Mouse (Mus musculus): ENCODE measurements at regions not wholly inside any gene's neighbourhood (a gene's known extent, or its start where the extent isn't known, plus 50 kb on each side); places are given as distances from the start of the nearest gene placed in this dataset.
A peak's percentile ranks its signal among the peaks of the same experiment; 100 is the strongest.

GRCm38 (mm10) chr6:118311081-118311480, 108.2 kb downstream of the Bms1 start:
- Histone ChIP-seq H3K9me3 (ENCODE audit: control insufficient read depth, low read length) (no peaks in the 10 kb centered on the region), H3K4me2 (ENCODE audit: low read depth, low read length) (no peak overlapping the region), H3K27ac (ENCODE audit: low read length) (no peak overlapping the region), H3K27me3 (replicated peaks; ENCODE audit: control insufficient read depth, insufficient read depth, low read length) (no peaks in the 10 kb centered on the region), H3K36me3 (ENCODE audit: control insufficient read depth, insufficient read depth, low read length) (no peaks in the 10 kb centered on the region), H3K4me1 (ENCODE audit: control insufficient read depth, insufficient read depth, low read length) (no peaks in the 10 kb centered on the region), H3K4me3 (ENCODE audit: low read length) (no peak overlapping the region), H3K9ac (ENCODE audit: low read depth, low read length) (no peak overlapping the region)
- no peak for ATAC-seq
- 82% methylated on average over 9 of the region's 9 CpGs for WGBS

DNA sequence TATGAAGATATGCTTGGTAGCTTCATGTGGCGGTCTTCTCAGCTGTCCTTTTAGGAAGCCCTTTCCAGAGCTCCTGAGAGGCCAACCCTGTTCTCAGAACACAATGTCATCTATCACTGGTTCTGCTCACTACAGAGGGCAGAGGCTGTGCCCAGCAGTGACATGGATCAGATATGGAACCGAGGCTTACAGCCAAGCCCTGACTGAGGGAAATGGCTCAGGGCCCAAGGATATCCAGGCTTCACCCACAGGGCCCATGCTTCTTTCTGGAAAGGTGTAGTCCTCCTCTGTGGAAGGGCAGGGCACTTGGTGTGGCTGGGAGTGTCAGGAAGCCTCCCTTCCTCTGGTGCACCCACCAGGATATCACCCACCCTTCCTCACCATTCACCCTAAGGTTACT, 109.4 kb downstream of the Bms1 start:
- H3K27me3 ChIP-seq (replicated peaks; ENCODE audit: control insufficient read depth, insufficient read depth, low read length) = no peaks in the 10 kb centered on the region
- no peak overlapping the region for H3K4me2 ChIP-seq (ENCODE audit: low read depth, low read length)
- H3K4me1 ChIP-seq (ENCODE audit: control insufficient read depth, insufficient read depth, low read length) = no peaks in the 10 kb centered on the region
- H3K9me3 ChIP-seq (ENCODE audit: control insufficient read depth, low read length) = no peaks in the 10 kb centered on the region
- no peaks in the 10 kb centered on the region for H3K36me3 ChIP-seq (ENCODE audit: control insufficient read depth, insufficient read depth, low read length)
- WGBS = 71% methylated on average over 2 of the region's 2 CpGs
- H3K27ac ChIP-seq (ENCODE audit: low read length) = no peak overlapping the region
- ATAC-seq = no peak
- no peak overlapping the region for H3K9ac ChIP-seq (ENCODE audit: low read depth, low read length)
- H3K4me3 ChIP-seq (ENCODE audit: low read length) = no peak overlapping the region

- no peaks in the 10 kb centered on the region for H3K4me1 ChIP-seq (ENCODE audit: control insufficient read depth, insufficient read depth, low read length)
- no peaks in the 10 kb centered on the region for H3K9me3 ChIP-seq (ENCODE audit: control insufficient read depth, low read length)
- no peak overlapping the region for H3K4me3 ChIP-seq (ENCODE audit: low read length)
- no peak overlapping the region for H3K27ac ChIP-seq (ENCODE audit: low read length)
- no peaks in the 10 kb centered on the region for H3K36me3 ChIP-seq (ENCODE audit: control insufficient read depth, insufficient read depth, low read length)
- H3K27me3 ChIP-seq (replicated peaks; ENCODE audit: control insufficient read depth, insufficient read depth, low read length) = no peaks in the 10 kb centered on the region
- no peak overlapping the region for H3K9ac ChIP-seq (ENCODE audit: low read depth, low read length)
- no peak overlapping the region for H3K4me2 ChIP-seq (ENCODE audit: low read depth, low read length)
- ATAC-seq = no peak
- WGBS = 69% methylated on average over 3 of the region's 3 CpGs
These were observed 110.7 kb downstream of the Bms1 start for GRCm38 (mm10) chr6:118308586-118308985.

DNA sequence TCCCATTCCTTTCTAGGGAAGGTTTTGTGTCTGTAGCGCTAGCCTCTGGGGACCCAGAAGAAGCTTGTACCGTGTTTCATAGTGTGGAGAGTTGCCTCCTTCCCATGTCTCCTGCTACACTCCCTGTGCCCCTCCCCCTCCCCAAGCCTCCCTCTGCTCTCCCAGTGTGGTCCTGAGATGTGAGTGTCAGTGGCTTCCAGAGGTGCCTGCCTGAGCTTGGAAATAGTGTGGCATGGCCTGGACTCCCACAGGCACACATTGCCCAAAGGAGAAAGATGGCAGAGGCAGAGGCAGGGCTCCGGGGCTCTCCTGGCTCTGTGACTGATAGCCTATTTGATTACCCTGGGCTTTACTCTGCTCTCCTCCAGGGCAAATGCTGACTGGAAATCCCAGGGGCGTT, 110.0 kb upstream of the Ret start:
- no peaks in the 10 kb centered on the region for H3K4me1 ChIP-seq (ENCODE audit: control insufficient read depth, insufficient read depth, low read length)
- H3K36me3 ChIP-seq (ENCODE audit: control insufficient read depth, insufficient read depth, low read length) = no peaks in the 10 kb centered on the region
- WGBS = 47% methylated on average over 4 of the region's 4 CpGs
- H3K9me3 ChIP-seq (ENCODE audit: control insufficient read depth, low read length) = no peaks in the 10 kb centered on the region
- no peak overlapping the region for H3K9ac ChIP-seq (ENCODE audit: low read depth, low read length)
- no peak for ATAC-seq
- no peak overlapping the region for H3K4me3 ChIP-seq (ENCODE audit: low read length)
- H3K4me2 ChIP-seq (ENCODE audit: low read depth, low read length) = no peak overlapping the region
- no peaks in the 10 kb centered on the region for H3K27me3 ChIP-seq (replicated peaks; ENCODE audit: control insufficient read depth, insufficient read depth, low read length)
- H3K27ac ChIP-seq (ENCODE audit: low read length) = no peak overlapping the region

DNA sequence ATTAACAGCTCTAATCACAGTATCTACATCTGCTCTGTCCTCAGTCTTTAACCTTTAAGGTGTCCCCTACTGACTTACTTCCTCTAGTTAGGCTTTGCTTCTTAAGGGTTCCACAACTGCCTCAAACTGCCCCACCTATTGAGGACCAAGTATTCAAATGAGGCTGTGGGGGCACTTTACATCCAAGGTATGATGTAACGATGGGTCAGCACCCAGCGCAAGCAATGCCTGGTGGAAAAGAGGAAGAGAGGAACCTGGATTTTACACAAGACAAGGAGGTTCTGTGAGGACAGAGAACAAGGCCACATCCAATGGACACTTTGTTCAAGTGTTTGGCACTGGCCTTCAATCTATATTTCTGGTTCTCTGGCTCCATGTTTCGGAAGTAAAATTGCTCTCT, 107.7 kb upstream of the Ret start:
- Histone ChIP-seq H3K9me3 (ENCODE audit: control insufficient read depth, low read length) (no peaks in the 10 kb centered on the region), H3K4me3 (ENCODE audit: low read length) (no peak overlapping the region), H3K27ac (ENCODE audit: low read length) (no peak overlapping the region), H3K36me3 (ENCODE audit: control insufficient read depth, insufficient read depth, low read length) (no peaks in the 10 kb centered on the region), H3K9ac (ENCODE audit: low read depth, low read length) (no peak overlapping the region), H3K4me1 (ENCODE audit: control insufficient read depth, insufficient read depth, low read length) (no peaks in the 10 kb centered on the region), H3K27me3 (replicated peaks; ENCODE audit: control insufficient read depth, insufficient read depth, low read length) (no peaks in the 10 kb centered on the region), H3K4me2 (ENCODE audit: low read depth, low read length) (no peak overlapping the region)
- WGBS = 93% methylated on average over 3 of the region's 3 CpGs
- no peak for ATAC-seq

GRCm38 (mm10) chr6:118302783-118303350, 105.3 kb upstream of the Ret start:
- WGBS = 51% methylated on average over 7 of the region's 7 CpGs
- no peaks in the 10 kb centered on the region for H3K9me3 ChIP-seq (ENCODE audit: control insufficient read depth, low read length)
- no peak overlapping the region for H3K4me3 ChIP-seq (ENCODE audit: low read length)
- no peaks in the 10 kb centered on the region for H3K4me1 ChIP-seq (ENCODE audit: control insufficient read depth, insufficient read depth, low read length)
- H3K36me3 ChIP-seq (ENCODE audit: control insufficient read depth, insufficient read depth, low read length) = no peaks in the 10 kb centered on the region
- no peak for ATAC-seq
- no peaks in the 10 kb centered on the region for H3K27me3 ChIP-seq (replicated peaks; ENCODE audit: control insufficient read depth, insufficient read depth, low read length)
- no peak overlapping the region for H3K27ac ChIP-seq (ENCODE audit: low read length)
- H3K9ac ChIP-seq (ENCODE audit: low read depth, low read length) = no peak overlapping the region
- no peak overlapping the region for H3K4me2 ChIP-seq (ENCODE audit: low read depth, low read length)

- H3K4me2 ChIP-seq (ENCODE audit: low read depth, low read length) = no peak overlapping the region
- no peaks in the 10 kb centered on the region for H3K4me1 ChIP-seq (ENCODE audit: control insufficient read depth, insufficient read depth, low read length)
- no peak overlapping the region for H3K9ac ChIP-seq (ENCODE audit: low read depth, low read length)
- no peak for ATAC-seq
- no peak overlapping the region for H3K4me3 ChIP-seq (ENCODE audit: low read length)
- H3K27me3 ChIP-seq (replicated peaks; ENCODE audit: control insufficient read depth, insufficient read depth, low read length) = no peaks in the 10 kb centered on the region
- H3K9me3 ChIP-seq (ENCODE audit: control insufficient read depth, low read length) = no peaks in the 10 kb centered on the region
- WGBS = 57% methylated on average over 11 of the region's 11 CpGs
- H3K36me3 ChIP-seq (ENCODE audit: control insufficient read depth, insufficient read depth, low read length) = no peaks in the 10 kb centered on the region
- H3K27ac ChIP-seq (ENCODE audit: low read length) = no peak overlapping the region
These were observed 104.6 kb upstream of the Ret start for GRCm38 (mm10) chr6:118301880-118302782.

DNA sequence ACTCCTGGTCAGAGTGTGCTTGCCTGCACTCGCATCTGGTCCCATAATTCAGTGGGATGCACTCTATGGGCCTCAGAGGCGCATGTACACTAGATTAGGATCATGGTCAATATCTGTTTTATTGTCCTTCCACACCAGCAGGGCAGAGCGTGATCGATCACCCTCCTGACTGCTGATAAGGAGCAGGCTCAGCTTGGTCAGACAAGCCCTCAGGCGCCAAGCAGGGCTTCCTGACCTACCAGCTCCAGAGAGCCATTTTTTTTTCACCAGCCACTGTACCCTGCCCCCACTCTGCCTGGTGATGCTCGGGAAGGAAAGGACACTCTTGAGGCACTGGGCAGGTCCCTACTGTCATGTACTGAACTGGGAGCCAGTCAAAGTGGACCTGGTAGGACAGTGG, 103.3 kb upstream of the Ret start:
- 40% methylated on average over 6 of the region's 6 CpGs for WGBS

GRCm38 (mm10) chr6:118297576-118297975, 100.1 kb upstream of the Ret start:
- Histone ChIP-seq H3K4me2 (ENCODE audit: low read depth, low read length) (no peak overlapping the region), H3K9me3 (ENCODE audit: control insufficient read depth, low read length) (no peaks in the 10 kb centered on the region), H3K4me1 (ENCODE audit: control insufficient read depth, insufficient read depth, low read length) (no peaks in the 10 kb centered on the region), H3K36me3 (ENCODE audit: control insufficient read depth, insufficient read depth, low read length) (no peaks in the 10 kb centered on the region), H3K27me3 (replicated peaks; ENCODE audit: control insufficient read depth, insufficient read depth, low read length) (no peaks in the 10 kb centered on the region), H3K9ac (ENCODE audit: low read depth, low read length) (no peak overlapping the region), H3K27ac (ENCODE audit: low read length) (no peak overlapping the region), H3K4me3 (ENCODE audit: low read length) (no peak overlapping the region)
- ATAC-seq = no peak
- 83% methylated on average over 8 of the region's 8 CpGs for WGBS

More for the DNA sequence above, 103.3 kb upstream of the Ret start:
- no peaks in the 10 kb centered on the region for H3K36me3 ChIP-seq (ENCODE audit: control insufficient read depth, insufficient read depth, low read length)
- H3K27ac ChIP-seq (ENCODE audit: low read length) = no peak overlapping the region
- H3K4me1 ChIP-seq (ENCODE audit: control insufficient read depth, insufficient read depth, low read length) = no peaks in the 10 kb centered on the region
- H3K4me2 ChIP-seq (ENCODE audit: low read depth, low read length) = no peak overlapping the region
- H3K4me3 ChIP-seq (ENCODE audit: low read length) = no peak overlapping the region
- H3K9me3 ChIP-seq (ENCODE audit: control insufficient read depth, low read length) = no peaks in the 10 kb centered on the region
- H3K27me3 ChIP-seq (replicated peaks; ENCODE audit: control insufficient read depth, insufficient read depth, low read length) = no peaks in the 10 kb centered on the region
- peak; percentile 38; the same call in 1 of the 2 replicates for ATAC-seq
- no peak overlapping the region for H3K9ac ChIP-seq (ENCODE audit: low read depth, low read length)
